Mouse (Mus musculus) skeletal muscle tissue, adult 2 months (tissue): ENCODE results near the gene Scaf11.
"Not testable (repeated sequence)": the region's sequence is repeated elsewhere in the genome, so short reads cannot be mapped to it uniquely, and the experiment has no call there.

Source experiments
- DNase-seq: peaks from one replicate; pipeline ENCODE4 v3.0.0-alpha.2; 2012; ENCODE audit warnings: low read depth, low spot score

Gene Scaf11

DNA sequence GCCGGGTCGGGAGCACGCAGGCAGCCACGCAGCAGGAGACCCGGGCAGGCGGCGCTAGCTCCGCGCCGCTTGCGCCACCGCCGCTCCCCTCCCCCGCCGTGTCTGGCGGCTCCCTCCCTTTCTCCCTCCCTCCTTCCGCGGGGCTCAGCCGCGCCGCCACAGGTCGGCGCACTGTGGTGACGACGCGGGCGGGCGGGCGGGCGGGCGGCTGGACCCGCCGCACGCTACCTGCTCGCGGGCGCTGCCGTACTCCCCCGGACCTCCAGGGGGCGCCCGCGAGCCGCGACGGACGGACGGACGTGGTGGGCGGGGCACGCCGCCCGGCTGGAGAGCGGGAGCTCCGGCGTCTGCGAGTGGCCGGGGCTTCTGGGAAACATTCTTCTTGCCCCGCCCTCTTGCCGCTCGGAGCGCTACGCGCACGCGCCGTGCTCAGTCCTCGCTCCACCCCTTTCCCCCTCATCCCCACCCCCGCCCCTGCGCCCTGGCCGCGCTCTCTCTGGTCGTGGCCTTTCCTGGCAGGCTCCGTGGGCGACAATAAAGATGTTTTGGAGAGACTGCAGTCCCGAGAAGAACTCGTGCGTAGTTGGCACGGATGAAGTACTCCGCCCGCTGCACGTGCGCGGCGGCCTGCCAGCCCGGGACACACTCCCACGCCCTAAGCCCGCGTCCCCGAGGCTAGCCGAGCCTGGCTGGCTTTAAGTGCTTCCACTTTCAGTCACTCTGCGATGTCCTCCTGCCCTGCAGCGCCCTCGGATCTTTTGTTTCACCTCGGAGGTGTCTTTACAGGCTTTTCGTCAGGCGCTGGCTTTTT lies at the start of gene Scaf11:
Scaf11 (minus strand) TSS at position 114 of the 811 bp plus-strand sequence.
- DNase-seq, result peak; percentile 98

DNA sequence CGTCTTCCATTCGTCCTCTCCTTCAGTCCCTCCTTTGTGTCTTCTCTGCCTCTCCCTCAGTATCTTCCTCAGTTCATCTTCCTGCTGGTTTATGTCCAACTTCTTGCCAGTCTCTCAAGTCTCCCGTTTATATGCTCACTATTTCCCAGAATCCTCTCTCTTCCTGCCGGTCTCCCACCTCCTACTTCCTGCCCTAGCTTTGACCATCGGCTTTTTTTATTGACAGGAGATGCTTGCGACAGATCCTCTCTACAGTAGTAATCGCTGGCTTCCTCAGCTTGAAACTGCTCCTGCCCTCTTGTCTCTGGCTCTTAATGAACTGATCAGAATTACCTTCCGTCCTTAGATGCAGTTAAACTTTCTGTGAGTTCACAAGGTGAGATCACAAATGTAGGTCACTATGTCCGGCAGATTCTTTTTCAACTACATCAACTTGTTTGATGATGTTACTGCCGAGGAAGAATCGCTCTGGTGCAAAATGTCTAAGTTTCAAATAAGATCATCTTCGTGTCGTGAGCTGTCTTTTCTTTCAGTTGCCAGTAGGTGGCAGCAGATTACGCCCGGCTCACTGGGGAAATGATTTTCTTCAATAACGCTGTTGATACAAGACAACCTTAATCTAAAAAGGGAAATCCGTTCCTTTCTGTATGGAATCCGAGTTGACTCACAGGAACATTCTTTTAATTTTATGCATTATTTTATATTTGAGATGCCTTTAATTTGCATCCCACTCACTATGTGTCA lies 46.6 kb upstream of the Scaf11 start:
- DNase-seq, result peak; percentile 10

DNA sequence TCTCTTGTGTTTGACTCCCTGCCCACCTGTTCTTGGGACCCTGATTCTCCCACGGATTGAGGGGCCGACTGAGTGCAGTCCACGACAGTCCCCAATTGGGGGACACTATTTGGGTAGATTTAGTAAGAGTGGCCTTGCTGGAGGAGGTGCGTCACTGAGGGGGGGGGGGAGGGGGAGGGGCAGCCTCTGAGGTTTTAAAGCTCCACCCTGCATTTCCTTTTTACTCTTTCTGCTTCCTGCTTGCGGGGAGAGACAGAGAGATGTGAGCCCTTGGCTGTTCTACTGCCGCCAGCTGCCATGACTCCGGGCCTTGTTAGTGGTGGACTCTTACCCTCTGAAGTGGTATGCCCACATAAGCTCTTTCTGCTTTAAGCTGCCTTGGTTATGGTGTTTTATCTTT lies 37.0 kb upstream of the Scaf11 start:
- no peak for DNase-seq

DNA sequence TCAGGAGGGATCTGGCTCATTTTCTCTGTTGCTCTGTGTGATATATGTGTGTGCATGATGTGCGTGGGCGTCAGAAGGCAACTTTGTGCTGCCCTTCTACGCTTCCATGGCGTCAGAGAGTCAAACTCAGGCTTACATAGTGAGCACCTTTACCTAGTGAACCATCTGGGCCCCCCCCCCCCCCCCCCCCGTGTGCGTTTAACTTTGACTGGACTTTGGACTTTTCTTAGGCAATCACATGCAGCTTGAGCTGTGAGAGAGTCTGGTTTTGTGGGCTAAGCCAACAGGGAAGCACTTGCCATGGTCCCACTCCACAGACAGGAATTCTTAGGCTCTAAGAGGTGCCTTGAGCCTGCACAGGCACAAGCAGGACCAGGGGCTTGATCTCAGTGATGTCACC lies 33.6 kb upstream of the Scaf11 start:
- no peak for DNase-seq

DNA sequence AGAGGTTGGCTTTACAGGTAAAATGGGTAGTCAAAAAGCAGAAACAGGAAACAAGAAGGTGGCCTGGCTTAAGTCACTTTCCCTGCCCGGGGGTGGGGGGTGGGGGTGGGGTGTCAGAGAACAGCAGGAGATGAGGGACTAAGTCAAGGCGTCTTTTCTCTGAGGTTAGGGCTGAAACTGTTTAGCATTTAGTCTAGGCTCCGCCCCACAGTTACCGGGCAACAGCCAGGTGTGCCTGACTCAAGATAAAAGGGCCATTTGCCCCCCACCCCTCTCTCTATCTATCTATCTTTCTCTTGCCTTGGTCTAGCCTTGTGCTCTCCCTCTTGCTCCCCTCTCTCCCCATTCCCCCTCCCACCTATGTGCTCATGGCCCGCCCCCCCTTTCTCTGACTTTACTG lies 32.9 kb upstream of the Scaf11 start:
- DNase-seq, result no peak

DNA sequence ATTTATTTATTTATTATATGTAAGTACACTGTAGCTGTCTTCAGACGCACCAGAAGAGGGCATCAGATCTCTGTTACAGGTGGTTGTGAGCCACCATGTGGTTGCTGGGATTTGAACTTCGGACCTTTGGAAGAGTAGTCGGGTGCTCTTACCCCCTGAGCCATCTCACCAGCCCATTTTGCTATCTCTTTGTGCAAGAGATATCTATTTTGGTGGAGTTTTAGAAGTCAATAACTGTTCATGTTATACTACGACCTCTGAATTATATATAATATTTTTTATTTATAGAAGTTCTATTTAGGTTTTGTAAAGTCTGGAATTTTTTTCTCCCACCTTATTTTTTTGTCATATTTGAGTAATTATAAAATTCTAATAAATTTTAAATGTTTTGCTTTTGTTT lies 32.3 kb upstream of the Scaf11 start:
- not testable (repeated sequence) for DNase-seq

DNA sequence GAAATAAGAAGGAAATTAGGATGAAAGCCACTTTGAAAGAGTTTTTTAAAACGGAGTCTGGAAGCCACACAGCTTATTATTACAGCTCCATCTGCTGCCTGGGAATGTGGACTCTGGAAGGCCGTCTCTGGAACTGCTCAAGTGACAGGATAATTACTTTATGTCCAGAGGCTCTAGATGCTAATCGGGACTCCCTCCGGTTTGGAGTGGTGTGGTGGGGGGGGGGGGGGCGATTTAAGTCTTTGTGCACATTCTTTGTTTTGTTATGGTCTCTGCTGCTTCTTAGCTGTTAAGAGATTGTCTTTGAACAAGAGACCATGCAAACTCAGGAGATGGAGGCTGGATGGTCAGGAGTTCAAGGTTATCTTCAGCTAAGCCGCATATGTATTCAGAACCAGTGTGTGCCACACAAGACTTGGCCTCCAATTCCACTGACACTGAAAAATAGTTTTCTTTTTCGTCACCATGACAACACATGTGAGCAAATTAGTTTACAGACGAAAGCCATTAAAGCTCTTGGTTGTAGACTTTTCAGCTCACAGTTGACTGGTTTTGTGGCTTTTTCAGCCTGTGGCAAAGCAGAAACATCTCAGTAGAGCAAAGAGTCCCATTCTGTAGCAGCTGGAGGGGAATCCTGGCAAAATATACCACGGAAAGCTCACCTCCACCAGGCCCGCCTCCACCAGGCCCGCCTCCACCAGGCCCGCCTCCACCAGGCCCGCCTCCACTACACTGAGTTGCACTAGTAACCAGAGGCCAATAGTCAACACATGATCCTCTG lies 31.4 kb upstream of the Scaf11 start:
- no peak for DNase-seq

DNA sequence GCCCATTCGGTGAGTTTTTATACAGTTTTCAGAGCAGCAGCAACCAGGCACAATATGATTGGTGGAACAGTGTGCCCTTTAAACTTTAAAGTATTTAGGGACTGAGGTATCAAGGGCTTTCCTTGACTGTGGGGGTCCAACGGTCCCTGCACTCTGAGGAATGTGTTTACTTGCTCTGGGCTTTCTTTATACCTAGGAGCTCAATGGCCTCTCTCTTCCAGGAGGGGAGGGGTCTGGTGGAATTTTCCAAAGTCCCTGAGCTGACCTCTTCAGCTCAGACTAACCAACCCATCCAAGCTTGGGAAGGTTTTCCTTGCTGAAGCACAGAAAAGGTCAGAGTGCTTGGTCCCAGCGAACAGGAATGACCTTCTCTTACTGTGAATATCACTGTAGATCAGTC lies 30.8 kb upstream of the Scaf11 start:
- no peak for DNase-seq

DNA sequence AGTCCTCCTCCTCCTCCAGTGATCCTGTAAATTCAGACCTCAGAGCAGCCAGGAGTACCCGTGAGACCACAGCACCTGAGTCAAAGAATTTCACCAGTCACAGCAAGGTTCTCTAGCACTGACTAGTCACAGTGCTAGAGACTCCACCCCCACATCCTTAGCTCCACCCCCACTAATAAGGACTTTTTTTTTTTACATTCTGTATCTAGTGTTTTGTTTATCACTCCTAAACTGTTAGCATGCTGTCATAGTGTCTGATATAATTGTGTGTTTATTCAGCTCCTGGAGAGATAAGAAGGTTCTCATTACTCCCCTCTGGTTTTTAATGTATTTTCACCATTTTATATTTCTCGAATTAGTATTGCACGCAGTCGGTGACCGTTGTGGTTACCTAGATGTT lies 29.5 kb upstream of the Scaf11 start:
- no peak for DNase-seq

DNA sequence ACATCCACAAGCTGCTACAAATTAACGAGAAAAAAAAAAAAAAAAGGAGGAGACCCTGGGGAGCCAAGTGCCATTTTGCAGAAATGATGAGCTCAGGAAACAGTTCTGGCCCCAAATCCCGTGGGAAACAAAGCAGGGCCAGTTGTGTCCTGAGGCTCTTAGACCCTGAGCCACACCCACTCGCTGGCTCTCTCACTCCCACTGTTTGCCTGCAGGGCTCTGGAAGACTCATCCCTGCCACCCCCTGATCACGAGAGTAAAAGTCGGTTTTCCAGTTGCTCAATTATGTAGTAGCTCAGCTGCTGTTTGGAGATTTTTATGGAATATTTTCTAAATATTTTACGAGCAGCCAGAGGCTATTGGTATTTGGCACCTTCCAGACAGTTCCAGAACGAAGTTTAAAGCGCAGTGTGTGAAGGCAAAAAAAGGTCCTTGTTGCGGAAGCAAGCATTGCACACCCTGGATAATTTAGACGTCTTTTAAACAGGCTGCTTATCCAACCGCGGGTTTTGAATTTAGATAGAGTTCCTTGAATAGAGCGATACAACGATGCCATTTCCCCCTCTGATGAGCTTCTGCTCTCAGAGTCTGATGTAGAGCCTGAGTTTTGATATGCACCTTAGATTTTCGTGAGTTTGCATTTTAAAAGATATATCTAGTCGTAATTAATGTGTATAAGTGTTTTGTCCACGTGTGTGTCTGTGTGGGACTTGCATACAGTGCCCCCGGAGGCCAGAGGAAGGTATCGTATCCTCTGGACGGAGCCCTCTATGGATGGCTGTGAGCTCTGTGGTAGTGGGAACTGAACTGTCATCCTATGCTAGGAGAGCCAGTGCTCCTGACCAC lies 28.5 kb upstream of the Scaf11 start:
- peak; percentile 40 for DNase-seq

DNA sequence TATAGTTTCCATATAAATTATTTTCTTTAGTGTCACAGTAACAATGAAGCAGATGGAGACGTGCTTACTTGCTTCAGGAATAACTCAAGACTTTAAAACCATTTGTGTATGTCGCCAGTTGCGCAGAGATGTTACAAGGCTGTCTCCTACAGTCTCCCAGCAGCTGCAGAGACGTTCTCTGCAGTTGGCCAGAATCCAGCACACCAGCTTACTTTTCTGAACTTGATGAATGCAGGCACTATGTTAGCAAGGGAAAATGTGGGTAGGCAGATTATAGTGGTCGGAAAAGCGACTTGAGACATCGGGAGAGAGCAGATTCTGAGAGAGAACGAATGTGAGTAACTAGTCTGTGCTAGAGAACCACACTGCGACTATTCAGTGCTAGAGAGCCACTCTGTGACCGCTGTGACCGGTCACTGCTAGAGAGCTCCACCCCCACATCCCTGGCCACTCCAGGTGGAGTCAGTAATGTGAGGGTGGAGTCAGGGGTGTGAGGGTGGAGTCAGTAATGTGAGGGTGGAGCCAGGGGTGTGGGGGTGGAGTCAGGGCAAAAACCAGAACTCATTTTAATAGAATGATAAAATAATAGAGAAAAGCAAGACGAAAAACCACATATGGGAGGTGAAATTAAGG lies 26.5 kb upstream of the Scaf11 start:
- DNase-seq, result no peak

DNA sequence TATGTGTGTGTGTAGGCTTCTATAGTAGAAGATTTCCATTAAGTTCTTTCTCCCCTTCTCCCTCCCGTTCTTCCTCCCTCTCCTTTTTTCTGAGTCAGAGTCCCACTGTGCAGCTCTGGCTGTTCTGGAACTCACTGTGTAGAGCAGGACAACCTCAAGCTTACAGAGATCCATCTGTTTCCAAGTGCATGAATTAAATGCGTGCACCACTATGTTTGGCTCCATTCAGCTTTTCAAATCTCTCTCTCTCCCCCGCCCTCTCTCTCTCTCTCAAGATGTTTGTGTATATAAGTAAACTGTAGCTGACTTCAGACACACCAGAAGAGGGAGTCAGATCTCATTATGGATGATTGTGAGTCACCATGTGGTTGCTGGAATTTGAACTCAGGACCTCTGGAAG lies 20.2 kb upstream of the Scaf11 start:
- no peak for DNase-seq

DNA sequence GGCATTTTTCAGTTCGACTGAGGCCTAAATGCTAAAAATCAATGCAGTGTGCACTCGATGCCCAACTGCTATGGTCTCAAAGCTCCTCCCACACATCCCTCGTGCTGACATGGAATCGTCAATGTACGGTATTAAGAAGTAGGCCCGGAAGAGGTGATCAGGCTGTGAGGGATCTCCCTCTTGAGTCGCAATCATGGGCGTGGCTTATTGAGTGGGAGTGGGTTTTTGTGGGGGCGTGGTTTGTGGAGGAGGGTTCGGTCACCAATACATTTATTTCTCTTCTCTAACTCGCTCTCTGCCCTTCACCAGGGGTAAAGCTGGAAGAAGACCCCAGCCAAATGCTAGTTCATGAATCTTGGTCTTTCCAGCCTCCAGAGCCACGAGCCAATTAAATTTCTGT lies 17.4 kb upstream of the Scaf11 start:
- DNase-seq, result no peak

DNA sequence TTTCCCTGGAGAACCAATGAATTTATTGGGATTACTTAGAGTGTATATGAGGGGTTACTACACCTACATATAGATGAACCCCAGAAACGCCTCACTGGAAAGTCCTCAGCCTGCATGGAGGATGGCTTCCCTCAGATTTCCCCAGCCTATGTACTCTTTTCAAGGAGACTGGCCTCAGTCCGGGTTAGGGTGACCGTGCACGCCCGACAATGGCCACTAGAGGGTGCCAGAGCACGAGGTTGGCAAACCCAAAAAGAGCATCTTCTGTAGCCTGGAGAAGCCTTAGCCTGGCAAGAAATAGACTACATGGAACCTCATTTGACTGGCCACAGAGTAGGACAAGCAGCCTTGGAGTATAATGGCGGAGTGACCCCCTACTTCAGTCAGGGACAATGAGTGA lies 15.7 kb upstream of the Scaf11 start:
- peak; percentile 54 for DNase-seq

DNA sequence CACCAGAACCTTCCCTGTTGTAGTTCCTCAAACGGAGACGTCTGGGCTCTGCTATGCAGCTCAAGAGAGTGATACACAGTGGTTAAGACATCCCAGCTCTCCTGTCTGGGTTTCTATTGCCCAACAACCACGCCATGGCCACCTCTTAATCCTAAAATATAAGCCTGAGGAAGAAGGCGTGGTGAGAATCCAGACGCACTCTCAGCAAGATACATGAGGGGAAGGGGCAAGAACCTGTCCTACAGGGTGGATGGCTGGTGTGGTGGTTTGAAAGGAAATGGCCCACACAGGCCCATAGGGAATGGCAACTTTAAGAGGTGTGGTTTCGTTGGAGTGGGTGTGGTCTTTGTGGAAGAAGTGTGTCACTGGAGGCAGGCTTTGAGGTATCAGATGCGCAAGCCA lies 14.9 kb upstream of the Scaf11 start:
- no peak for DNase-seq

DNA sequence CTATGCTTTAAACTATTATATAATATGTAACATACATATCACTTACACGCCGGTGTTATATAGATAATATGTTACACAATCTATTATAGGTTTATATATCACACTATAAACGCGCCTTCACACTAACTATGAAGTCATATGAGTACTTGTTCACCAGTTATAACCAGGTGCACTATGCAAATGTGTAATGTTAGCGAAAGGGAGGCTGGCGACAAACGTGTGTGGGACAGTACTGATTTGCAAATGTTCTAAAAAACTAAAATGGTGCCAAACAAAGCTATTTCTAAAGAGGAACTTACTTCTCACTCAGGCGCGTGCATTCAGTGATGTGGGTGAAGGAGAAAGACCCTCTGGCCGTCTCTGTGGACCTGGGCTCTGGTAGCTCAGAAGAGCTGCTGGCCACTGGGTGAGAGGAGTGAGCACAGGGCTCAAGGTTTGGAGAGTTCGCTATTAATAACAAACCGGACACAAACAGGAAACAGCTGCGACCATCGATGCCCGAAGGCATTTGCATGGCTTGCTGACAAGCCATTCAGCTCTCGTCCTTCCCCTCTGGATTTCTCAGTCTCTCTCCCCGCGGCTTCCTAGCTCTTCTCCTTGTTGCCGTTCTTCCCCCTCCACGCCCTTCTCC lies 13.8 kb upstream of the Scaf11 start:
- peak; percentile 53 for DNase-seq

DNA sequence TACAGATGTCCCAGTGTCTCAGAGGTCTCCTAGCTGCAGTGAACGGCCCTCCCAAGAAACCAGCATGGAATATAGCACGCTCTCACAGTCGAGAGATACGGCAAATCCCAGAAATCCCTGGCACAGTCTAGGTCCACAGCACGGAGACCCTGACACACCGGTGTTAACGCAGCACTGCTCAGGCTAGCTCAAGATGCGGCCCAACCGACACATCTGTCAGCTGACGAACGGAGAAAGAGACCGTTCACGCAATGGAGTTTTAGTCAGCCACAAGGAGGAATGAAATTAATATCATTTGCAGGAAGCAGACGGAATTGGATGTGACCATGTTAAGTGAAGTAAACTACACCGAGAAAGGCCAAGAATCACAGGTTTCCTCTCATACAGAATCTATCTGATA lies 13.3 kb upstream of the Scaf11 start:
- DNase-seq, result no peak

DNA sequence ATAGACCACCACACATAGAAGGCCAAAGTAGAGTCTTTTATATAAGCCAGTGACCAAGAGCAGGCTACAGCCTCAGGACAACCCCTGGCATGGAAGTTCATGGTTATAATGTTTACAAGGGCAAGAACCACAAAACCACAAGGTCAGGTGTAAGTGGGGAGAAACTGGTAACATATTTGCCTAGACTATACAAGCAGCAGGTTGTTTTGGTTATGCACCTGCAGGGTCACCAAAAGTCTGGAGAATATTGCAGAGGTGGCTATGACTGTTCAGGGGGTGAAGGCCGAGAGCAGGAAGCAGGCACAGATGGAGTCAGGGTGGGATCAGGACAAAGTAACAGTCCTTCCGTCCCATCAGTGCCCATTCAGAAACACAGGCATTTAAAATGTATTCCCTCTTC lies 7.7 kb upstream of the Scaf11 start:
- no peak for DNase-seq

DNA sequence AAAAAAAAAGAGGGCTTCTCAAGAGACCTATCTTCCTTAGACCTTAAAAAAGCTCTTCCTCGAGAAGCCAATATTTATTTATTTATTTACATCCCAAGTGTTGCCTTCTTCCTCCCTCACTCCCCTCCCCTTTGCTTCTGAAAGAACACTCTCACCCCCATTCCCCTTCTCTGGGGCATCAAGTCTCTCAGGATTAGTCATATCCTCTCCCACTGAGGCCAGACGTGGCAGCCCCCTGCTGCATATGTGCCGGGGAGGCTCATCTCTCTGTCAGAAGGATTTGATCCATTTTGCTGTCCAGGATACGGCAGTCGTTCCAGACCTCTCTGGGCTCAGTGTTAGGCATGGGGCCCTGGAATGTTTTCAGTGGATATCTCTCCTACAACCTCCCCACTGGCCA lies 7.2 kb upstream of the Scaf11 start:
- no peak for DNase-seq

DNA sequence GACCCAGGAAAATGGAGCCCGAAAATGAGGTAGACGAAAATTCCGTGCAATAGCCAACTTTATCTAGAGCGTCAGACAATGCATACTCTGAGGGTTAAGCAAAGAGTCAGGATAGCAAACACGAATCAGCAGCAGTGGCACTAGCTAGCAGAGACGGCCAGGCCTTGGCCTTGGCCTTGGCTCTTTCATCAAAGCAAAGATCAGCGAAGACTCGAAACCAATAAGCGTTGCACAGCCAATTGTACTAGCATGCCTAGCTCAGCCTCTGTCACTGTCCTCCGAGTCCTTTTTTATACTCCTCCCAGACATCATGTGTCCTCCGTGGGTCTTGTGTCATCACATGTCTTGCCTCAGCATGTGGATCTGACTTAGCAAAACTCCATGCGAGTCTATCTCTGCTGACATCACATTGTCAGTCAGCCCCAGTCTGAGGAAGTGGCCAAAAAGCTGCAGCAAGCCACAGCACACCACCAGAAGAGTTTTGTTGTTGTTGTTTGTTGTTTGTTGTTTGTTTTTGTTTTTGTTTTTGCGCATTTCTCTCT lies 5.8 kb upstream of the Scaf11 start:
- no peak for DNase-seq
